Mouse (Mus musculus): ENCODE results near the gene Evx1.

- TF ChIP-seq CTCF (conservative IDR thresholded peaks at IDR 0.05; ENCODE audit: insufficient read depth, insufficient read length, low read depth, low read length) (no peak), POLR2A (IDR thresholded peaks at IDR 0.05; ENCODE audit: low read depth, low read length) (no peak)
Observed at GRCm38 (mm10) chr6:52366533-52366932, 53.2 kb downstream of the Evx1 start.

Data from kidney, adult 2 months (tissue).